Mouse (Mus musculus) limb, embryonic 12.5 days (tissue): ENCODE results near the gene Exoc6b. TPM values are rescaled to one million over a fixed set of nuclear protein-coding genes. Genes with fewer than 3 reads are reported as not detected.

Source experiments
- ATAC-seq: fragments of 200-750 bp; cut with Nextera tagmentation; 2 replicates; pipeline ENCODE4 v1.8.0; 2017; ENCODE audit warnings: low read depth, moderate TSS enrichment; ENCODE audit not compliant: insufficient number of reproducible peaks, insufficient read depth, low FRiP score, low TSS enrichment
- H3K27ac ChIP-seq: fragments of 300-500 bp; sonication (generic); 2 replicates; pipeline ENCODE4 v1.5.1; 2016; ENCODE audit warnings: mild to moderate bottlenecking, moderate library complexity
- H3K27me3 ChIP-seq: fragments of 300-500 bp; sonication (generic); 2 replicates; pipeline ENCODE4 v1.6.1; 2016; ENCODE audit warnings: mild to moderate bottlenecking, moderate library complexity
- H3K36me3 ChIP-seq: fragments of 300-500 bp; sonication (generic); 2 replicates; pipeline ENCODE4 v1.6.1; 2016; ENCODE audit warnings: mild to moderate bottlenecking, moderate library complexity
- H3K4me1 ChIP-seq: fragments of 300-500 bp; sonication (generic); replicated peaks from 2 replicates; pipeline ENCODE4 v1.6.1; 2016
- H3K4me2 ChIP-seq: fragments of 300-500 bp; sonication (generic); 2 replicates; pipeline ENCODE4 v1.6.1; 2016; ENCODE audit warnings: mild to moderate bottlenecking, moderate library complexity
- H3K4me3 ChIP-seq: fragments of 300-500 bp; sonication (generic); replicated peaks from 2 replicates; pipeline ENCODE4 v1.5.1; 2016; ENCODE audit warnings: mild to moderate bottlenecking
- H3K9ac ChIP-seq: fragments of 300-500 bp; sonication (generic); replicated peaks from 2 replicates; pipeline ENCODE4 v1.6.1; 2016; ENCODE audit warnings: mild to moderate bottlenecking, moderate library complexity
- H3K9me3 ChIP-seq: fragments of 300-500 bp; sonication (generic); 2 replicates; pipeline ENCODE4 v1.6.1; 2016; ENCODE audit warnings: mild to moderate bottlenecking, moderate library complexity
- WGBS: fragments of 180-500 bp; shearing (Covaris S2); methylation state at CpG from one replicate; pipeline ENCODE4 v1.1.7; 2016; 5-methylcytosine and 5-hydroxymethylcytosine counted together
- polyA plus RNA-seq: library from polyadenylated mRNA; unstranded; fragments of >200 nt; fragmentation: Nextera tagmentation; extraction: Ambion mirVana; gene quantifications from 2 replicates; pipeline ENCODE4 v1.2.1, GENCODE M21; 2016

The Exoc6b gene
- polyA plus RNA-seq, 1 experiment from 2014 or later, result 38.2 TPM

DNA sequence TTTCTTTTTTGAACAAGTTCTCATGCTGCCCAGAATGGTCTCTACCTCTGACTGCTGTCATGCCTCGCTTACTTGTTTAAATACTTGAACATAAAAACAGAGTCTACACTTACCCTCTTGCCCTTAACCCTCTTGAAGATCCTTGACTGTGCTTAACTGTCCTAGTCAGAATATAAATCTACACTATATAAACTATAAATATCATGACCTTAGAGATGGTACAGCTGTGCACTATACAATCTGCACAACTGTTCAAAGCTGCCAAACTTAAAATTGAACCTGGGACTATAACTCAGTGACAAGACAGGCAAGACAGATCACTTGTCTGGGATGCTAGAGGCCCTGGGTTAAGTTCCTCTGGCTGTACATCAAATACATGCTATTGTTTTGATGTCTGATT, 11.7 kb downstream of the Exoc6b start:
- H3K9ac ChIP-seq, result no peak overlapping the region
- H3K9me3 ChIP-seq, result no peaks in the 10 kb centered on the region
- H3K4me1 ChIP-seq, result no peaks in the 10 kb centered on the region
- WGBS, result 83% methylated on average over 1 of the region's 1 CpGs
- no peak overlapping the region for H3K4me3 ChIP-seq
- H3K4me2 ChIP-seq, result no peak overlapping the region
- H3K27me3 ChIP-seq, result no peaks in the 10 kb centered on the region
- no peak for ATAC-seq
- H3K27ac ChIP-seq, result no peak overlapping the region
- H3K36me3 ChIP-seq, result no peaks in the 10 kb centered on the region

DNA sequence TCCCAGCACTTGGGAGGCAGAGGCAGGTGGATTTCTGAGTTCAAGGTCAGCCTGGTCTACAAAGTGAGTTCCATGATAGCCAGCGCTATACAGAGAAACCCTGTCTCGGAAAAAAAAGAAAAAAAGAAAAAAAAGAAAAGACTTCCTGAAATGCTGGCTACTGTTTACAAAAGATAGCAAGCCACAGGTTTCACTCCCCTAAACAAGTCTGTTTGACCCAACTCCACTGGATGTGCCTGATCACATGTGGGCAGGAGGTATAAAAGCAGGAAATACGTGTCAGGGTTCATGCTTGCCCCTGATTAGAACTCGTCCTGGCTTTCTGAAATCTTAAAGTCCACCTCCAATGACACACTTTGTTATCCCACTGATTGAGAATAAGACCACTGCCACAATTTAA, 18.2 kb downstream of the Exoc6b start:
- ATAC-seq, result no peak
- H3K9ac ChIP-seq, result no peak overlapping the region
- no peaks in the 10 kb centered on the region for H3K4me1 ChIP-seq
- no peak overlapping the region for H3K4me2 ChIP-seq
- H3K27ac ChIP-seq, result no peak overlapping the region
- H3K9me3 ChIP-seq, result no peaks in the 10 kb centered on the region
- whole genome bisulfite sequencing, result 87% methylated on average over 4 of the region's 4 CpGs
- no peaks in the 10 kb centered on the region for H3K36me3 ChIP-seq
- H3K27me3 ChIP-seq, result no peaks in the 10 kb centered on the region
- H3K4me3 ChIP-seq, result no peak overlapping the region

DNA sequence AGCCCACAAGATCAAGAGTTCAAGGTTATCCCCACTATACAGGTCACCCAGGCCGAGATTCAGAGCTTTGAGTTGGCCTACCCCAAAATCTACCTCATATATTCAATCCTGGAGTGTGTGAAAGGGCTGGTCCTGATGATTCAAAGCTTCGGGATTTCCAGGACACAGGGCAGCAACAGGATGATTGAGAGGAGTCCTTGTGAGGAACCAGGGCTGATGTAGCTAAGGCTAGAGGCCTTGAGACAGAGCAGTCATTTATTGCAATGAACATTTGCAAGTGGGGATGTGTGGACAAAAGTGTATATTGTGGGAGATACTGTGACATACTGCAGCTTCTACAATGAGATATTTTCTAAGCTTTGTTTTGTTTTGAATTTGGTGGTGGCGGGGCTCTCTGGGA, 22.8 kb downstream of the Exoc6b start:
- no peak overlapping the region for H3K4me3 ChIP-seq
- no peaks in the 10 kb centered on the region for H3K36me3 ChIP-seq
- H3K9ac ChIP-seq, result no peak overlapping the region
- H3K4me1 ChIP-seq, result no peaks in the 10 kb centered on the region
- H3K27me3 ChIP-seq, result no peaks in the 10 kb centered on the region
- no peaks in the 10 kb centered on the region for H3K9me3 ChIP-seq
- 86% methylated on average over 3 of the region's 3 CpGs for WGBS
- no peak overlapping the region for H3K27ac ChIP-seq
- H3K4me2 ChIP-seq, result no peak overlapping the region
- ATAC-seq, result no peak

DNA sequence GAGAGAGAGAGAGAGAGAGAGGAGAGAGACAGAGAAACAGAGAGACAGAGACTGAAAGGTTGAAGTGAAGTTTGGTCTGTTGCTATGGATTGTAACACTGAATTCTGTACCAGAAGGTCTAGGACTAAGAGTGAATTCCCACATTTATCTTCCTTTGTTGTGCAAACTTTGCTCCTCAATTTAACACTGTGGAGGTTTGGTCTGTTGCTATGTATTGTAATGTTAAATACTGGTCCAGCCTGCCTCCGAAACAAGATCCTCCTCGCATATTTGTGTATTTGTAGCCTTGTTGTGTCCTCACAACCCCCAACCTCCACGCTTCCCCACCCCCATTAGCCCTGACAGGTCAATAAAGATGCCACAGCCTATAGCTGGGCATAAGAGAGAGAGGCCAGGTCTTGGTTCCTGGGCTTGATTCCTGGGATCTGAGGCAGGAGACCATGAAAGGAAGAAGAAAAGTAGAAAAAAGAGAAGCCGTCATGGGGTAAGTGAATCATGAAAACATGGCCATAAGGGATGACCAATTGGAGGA, 24.6 kb downstream of the Exoc6b start:
- Histone ChIP-seq H3K4me2 (no peak overlapping the region), H3K9ac (no peak overlapping the region), H3K27ac (no peak overlapping the region), H3K4me3 (no peak overlapping the region), H3K9me3 (no peaks in the 10 kb centered on the region), H3K27me3 (no peaks in the 10 kb centered on the region), H3K36me3 (no peaks in the 10 kb centered on the region), H3K4me1 (no peaks in the 10 kb centered on the region)
- ATAC-seq, result no peak
- 60% methylated on average over 4 of the region's 4 CpGs for WGBS

DNA sequence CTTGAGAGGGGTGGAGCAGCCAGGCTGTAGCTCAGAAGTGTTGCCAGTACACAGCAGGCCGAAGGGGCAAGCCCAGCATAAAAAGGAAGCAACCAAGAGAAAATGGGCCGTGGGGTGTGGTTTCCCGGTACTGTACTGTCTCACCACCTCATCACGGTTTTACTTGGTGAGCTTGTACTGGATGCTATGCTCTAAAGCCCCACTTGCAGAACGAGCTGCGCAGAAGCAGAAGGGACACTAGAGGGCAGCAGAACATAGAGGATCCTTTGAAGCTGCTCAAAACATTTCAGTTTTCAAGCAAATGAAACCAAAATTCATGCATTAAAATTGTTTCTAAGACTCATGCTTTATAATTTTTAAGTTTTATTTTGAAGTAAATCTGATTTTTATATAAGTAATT, 31.6 kb downstream of the Exoc6b start:
- Histone ChIP-seq H3K4me1 (no peaks in the 10 kb centered on the region), H3K4me2 (no peak overlapping the region), H3K36me3 (no peaks in the 10 kb centered on the region), H3K27ac (no peak overlapping the region), H3K27me3 (no peaks in the 10 kb centered on the region), H3K9me3 (no peaks in the 10 kb centered on the region), H3K4me3 (no peak overlapping the region), H3K9ac (no peak overlapping the region)
- ATAC-seq, result no peak
- 5% methylated on average over 6 of the region's 6 CpGs for WGBS

DNA sequence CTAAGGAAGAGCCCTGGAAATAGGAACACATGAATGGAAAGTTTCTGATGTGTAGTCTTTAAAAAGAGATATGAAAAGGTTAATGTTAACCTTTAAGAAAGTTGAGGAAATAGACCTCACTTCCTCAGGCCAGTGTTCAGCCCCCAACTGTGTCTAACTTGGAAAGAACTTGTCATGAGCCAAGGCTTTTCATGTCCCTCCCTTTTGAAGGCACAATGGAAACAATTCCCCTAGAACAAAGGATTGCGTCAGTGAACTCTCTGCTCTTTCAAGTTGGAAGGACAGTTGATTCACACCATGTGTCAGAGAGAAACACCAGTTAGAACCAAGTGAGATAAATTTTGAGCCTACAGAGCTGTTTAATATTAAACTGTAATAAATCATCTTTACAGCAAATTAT, 39.6 kb downstream of the Exoc6b start:
- no peaks in the 10 kb centered on the region for H3K36me3 ChIP-seq
- H3K9me3 ChIP-seq, result no peaks in the 10 kb centered on the region
- WGBS, result 92% methylated on average over 1 of the region's 1 CpGs
- H3K4me2 ChIP-seq, result no peak overlapping the region
- peaks cover 4% of the 10 kb centered on the region for H3K4me1 ChIP-seq
- no peaks in the 10 kb centered on the region for H3K27me3 ChIP-seq
- no peak for ATAC-seq
- H3K27ac ChIP-seq, result no peak overlapping the region
- H3K9ac ChIP-seq, result no peak overlapping the region
- H3K4me3 ChIP-seq, result no peak overlapping the region

DNA sequence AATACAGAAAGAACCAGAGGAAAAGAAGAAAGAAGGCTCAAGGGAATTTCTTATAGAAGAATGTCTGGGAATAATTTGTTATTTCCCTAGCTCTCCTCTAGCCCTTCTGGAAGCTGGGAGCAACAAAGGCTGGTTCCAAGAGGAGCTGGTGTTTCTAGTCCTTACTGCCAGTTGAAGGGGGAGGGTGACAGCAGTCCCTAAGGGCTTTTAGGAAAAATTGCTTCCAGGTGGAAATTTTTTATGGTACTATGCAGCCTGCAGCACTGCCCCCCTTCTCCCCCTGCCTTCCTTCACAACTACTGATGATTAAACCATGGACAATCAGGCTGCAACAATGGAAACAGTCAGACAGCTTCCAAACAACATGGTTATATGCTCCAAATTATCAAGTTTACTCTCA, 44.9 kb downstream of the Exoc6b start:
- Histone ChIP-seq H3K4me1 (peaks cover 17% of the 10 kb centered on the region), H3K9ac (no peak overlapping the region), H3K27ac (peak overlapping the region; percentile 24), H3K4me2 (no peak overlapping the region), H3K4me3 (no peak overlapping the region), H3K27me3 (no peaks in the 10 kb centered on the region), H3K36me3 (no peaks in the 10 kb centered on the region), H3K9me3 (no peaks in the 10 kb centered on the region)
- no peak for ATAC-seq

DNA sequence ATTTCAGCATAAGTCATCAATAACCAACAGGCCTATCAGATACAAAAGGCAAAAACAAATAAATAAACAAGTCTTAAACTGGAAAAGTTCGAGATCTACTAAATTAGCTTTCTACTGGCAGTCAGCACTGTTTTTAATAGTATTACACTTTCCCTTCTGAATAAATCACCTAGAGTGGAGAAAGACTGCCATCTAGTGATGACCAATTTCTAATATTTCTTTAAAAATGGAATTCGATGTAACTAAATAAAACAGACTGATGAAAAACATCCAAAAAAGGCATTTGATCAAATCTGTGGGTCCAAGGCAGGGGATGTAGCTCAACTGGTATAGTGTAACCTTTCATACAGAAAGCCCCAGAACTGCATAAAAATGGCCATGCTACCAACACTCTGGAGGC, 52.3 kb downstream of the Exoc6b start:
- WGBS, result 25% methylated on average over 2 of the region's 2 CpGs
- ATAC-seq, result no peak
- H3K4me3 ChIP-seq, result no peak overlapping the region
- H3K9ac ChIP-seq, result no peak overlapping the region
- H3K9me3 ChIP-seq, result no peaks in the 10 kb centered on the region
- no peaks in the 10 kb centered on the region for H3K36me3 ChIP-seq
- H3K4me1 ChIP-seq, result no peaks in the 10 kb centered on the region
- H3K27me3 ChIP-seq, result no peaks in the 10 kb centered on the region
- no peak overlapping the region for H3K4me2 ChIP-seq
- no peak overlapping the region for H3K27ac ChIP-seq

DNA sequence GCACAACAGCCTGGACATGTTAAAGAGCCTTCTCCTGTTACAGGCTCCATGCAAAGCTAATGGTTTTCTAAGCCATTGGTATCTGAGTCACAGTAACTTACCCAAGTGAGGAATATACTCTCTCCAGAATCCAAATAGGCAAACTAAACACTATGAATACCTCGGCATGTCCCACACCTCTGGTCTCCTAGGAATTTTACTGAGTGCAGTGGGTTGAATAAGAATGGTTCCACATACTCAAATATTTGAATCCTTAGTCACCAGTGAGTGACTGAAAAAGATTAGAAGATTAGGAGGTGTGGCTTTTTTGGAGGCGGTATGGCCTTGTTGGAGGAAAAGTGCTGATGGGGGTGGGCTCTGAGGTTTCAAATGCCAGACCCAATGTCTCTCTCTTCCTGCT, 55.4 kb downstream of the Exoc6b start:
- Histone ChIP-seq H3K4me1 (no peaks in the 10 kb centered on the region), H3K27me3 (no peaks in the 10 kb centered on the region), H3K9me3 (no peaks in the 10 kb centered on the region), H3K9ac (no peak overlapping the region), H3K36me3 (no peaks in the 10 kb centered on the region), H3K4me3 (no peak overlapping the region), H3K4me2 (no peak overlapping the region), H3K27ac (no peak overlapping the region)
- no peak for ATAC-seq
- WGBS, result 92% methylated on average over 2 of the region's 2 CpGs

DNA sequence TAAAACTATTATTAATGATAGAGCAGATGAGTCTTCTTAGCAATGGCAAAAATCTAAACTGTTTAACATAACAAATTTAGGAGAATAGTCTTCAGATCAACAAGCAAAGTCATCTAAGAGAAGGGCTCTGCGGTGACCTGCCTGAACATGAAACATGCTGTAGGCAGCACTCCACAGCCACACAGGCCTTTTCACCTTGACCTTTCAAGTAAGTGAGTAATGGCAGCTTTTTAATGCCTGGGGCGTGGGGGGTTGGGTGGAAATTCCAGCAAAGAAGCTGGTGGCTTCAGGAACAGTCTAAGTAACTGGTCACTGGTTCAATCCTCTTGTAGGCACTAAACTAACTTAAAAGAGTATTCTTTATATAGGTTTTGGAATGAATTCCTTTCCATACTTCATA, 58.9 kb downstream of the Exoc6b start:
- Histone ChIP-seq H3K4me1 (no peaks in the 10 kb centered on the region), H3K27me3 (no peaks in the 10 kb centered on the region), H3K9me3 (no peaks in the 10 kb centered on the region), H3K9ac (no peak overlapping the region), H3K27ac (no peak overlapping the region), H3K4me3 (no peak overlapping the region), H3K36me3 (no peaks in the 10 kb centered on the region), H3K4me2 (no peak overlapping the region)
- no peak for ATAC-seq
- 83% methylated on average over 2 of the region's 2 CpGs for WGBS

DNA sequence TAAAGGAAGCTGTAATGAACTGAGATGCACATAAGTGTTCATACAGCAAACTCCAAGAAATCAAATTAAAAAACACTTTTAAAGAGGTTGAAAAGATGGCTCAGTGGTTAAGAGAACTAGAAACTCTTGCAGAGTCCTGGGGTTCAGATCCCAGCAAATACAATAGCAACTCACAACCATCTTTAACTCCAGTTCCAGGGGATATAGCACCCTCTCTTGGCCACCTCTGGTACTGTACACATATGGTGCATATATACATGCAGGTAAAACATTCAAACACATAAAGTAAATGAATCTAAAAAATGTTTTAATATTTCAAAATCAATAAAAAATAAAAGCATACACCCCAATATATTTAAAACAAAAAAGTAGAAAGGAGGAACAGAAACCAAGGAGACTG, 73.9 kb downstream of the Exoc6b start:
- Histone ChIP-seq H3K4me2 (no peak overlapping the region), H3K4me1 (no peaks in the 10 kb centered on the region), H3K9ac (no peak overlapping the region), H3K36me3 (peaks cover 10% of the 10 kb centered on the region; the same call in 1 of the 2 replicates), H3K4me3 (no peak overlapping the region), H3K27ac (no peak overlapping the region), H3K9me3 (no peaks in the 10 kb centered on the region; the same call in 1 of the 2 replicates), H3K27me3 (no peaks in the 10 kb centered on the region)
- no peak for ATAC-seq

DNA sequence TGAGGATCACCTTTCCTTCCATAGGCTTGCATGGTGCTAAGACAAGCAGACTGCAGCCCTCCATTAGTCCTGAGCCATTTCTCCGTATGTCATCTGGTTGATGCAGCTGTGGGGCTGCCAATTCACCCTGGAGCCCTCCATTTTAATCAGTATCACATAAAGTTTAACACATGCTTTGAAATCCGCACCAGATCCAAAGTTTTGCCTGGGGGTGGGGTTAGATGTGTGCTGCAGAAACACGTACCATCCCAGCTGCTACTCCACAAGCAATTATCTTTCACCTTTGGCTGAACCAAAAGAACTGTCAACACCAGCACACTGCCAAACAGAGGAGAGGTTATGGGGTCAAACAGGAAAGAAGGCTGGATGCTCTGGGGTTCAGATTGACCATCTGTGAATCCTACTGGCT, 92.7 kb downstream of the Exoc6b start:
- Histone ChIP-seq H3K4me1 (peaks cover 9% of the 10 kb centered on the region), H3K27ac (no peak overlapping the region), H3K4me2 (no peak overlapping the region), H3K9ac (no peak overlapping the region), H3K9me3 (no peaks in the 10 kb centered on the region), H3K4me3 (no peak overlapping the region), H3K36me3 (no peaks in the 10 kb centered on the region), H3K27me3 (no peaks in the 10 kb centered on the region)
- WGBS, result 10% methylated on average over 3 of the region's 3 CpGs
- no peak for ATAC-seq
